Mouse (Mus musculus) adrenal gland, postnatal 36 days (tissue): Measurements from ENCODE around the gene Nipbl. TPM values are rescaled to one million over a fixed set of nuclear protein-coding genes. Genes with fewer than 3 reads are reported as not detected.
A peak's percentile ranks its signal among the peaks of the same experiment; 100 is the strongest.
"Not testable (repeated sequence)": the region's sequence is repeated elsewhere in the genome, so short reads cannot be mapped to it uniquely, and the experiment has no call there.

Experiments used
- DNase-seq, 2 experiments: peaks; one replicate each; pipeline ENCODE4 v3.0.0; 2021; ENCODE audit warnings: mixed read lengths in 1 of 2
- long read RNA-seq, 2 experiments: library from polyadenylated mRNA; stranded (forward); transcript quantifications; one replicate each; pipeline ENCODE4 v2.0.0; 2021; ENCODE audit warnings: borderline sequencing depth in 2 of 2
- total RNA-seq, 2 experiments: library from RNA; stranded (reverse); gene quantifications; 2 replicates each; pipeline ENCODE4 v1.2.3; 2021

The Nipbl gene
- total RNA-seq = 10 to 100 TPM; 48.9 to 50.5 TPM
- long read RNA-seq, experiment 1, partial matches to known transcripts = 7 of 7 reads
- long read RNA-seq, experiment 1, other reads (novel, unspliced or antisense) = 0 of 7 reads
- long read RNA-seq, experiment 2 = 0 reads

DNA sequence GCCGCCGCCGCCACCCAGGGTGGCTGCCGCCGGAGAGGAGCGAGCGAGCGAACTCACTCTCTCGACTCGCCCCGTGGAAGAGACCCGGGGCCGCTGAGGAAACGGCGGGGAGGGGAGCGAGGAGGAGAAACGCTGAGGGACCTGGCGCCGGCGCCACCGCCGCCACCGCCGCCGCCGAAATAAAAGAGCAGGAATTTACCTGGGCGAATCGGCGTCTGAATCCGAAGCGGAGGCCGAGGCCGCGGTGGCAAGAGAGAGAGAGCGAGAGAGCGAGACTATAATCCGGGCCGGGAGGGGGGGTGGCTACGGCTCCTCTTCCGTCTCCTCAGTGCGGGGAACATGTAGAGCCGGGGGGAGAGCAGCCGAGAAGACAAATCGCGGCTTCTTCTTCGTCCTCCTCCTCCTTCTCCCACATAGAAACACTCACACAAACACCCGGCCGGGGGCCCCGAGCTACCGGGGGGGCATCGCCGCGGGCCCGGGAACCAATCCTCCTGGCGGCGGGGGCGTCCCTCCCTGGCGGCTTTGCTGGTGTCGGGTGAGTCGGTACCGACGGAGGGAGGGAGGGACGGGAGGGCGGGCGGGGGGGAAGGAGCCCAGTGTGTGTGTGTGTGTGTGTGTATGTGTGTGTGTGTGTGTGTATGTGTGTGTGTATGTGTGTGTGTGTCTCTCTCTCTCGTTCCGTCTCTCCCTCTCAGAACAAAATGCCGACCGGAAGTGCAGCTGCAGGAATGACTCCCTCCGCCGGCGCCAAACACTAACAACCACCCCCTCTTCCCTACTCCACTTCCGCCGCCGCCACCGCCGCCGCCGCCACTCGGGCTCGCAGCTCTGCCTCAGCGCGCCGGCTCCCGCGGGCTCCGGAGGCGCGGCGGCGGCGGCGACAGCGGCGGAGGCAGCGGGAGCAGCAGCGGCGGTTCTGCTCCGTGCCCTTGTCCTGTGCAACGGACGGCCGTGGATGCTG lies at the start of gene Nipbl:
Gene Nipbl, minus strand, starts transcription at position 538 of the 964 bp plus-strand sequence.
- peak; percentile 94 to 95 for DNase-seq

DNA sequence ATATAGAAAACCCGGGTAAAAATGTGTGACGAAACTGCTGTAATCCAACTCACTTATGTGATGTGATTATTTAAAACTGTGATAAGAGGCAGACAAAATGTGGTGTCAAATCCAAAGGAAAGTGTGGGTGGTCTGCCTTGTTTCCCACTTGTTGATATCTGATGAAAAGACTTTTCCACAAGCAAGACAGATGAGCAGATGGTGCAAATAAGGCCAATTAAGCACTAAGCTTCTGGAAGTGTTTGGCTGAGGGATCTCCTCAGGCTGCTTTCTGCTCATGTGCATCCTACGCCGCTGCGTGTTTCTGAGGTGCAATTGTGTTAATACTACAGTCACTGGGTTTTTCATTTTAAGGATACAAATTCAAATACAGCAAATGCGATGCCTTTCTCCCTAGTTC lies 41.0 kb upstream of the Nipbl start:
- no peak for DNase-seq

DNA sequence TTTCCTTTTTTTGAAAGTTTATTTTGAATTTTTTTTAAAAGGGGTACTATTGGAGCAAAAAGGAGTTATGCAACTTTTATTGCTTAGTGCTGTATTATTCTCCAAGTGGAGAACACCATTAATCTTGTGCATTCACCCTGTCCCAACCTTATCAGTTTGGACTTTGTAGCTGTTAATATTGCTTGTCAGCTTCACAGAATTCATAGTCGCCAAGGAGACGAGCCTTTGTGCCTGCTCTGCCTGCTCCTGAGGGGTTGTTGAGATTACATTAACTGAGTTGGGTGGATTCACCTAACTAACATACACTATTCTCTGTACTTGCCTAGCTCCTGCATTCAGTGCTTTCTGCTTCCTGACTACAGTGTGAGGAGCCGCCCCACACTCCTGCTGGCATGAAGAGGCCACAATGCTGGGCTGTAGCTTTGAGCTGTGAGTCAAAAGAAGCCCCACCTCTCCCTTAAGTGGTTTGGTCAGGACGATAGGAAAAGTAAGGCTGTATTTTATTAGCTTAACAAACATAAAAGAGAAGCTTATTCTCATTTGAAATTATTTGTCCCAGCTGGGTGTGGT lies 24.8 kb upstream of the Nipbl start:
- DNase-seq = no peak

DNA sequence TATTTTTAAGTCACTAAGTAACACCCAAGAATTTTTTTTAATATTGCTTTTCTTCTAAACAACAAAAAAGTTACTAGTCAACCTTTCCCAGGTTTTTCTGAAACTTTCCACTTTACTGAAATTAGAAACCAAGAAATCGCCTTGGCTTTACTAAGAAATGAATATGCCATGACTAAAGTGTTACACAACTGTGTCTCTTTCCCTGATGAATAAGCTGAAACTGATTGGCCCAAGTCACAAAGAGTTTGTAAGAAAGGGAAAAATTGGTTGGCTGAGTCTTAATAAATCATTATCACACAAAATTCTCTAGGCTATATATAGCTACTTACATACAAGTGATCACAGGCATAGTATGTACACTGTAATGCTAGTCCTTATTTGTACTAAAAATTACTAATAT lies 19.3 kb upstream of the Nipbl start:
- no peak for DNase-seq

DNA sequence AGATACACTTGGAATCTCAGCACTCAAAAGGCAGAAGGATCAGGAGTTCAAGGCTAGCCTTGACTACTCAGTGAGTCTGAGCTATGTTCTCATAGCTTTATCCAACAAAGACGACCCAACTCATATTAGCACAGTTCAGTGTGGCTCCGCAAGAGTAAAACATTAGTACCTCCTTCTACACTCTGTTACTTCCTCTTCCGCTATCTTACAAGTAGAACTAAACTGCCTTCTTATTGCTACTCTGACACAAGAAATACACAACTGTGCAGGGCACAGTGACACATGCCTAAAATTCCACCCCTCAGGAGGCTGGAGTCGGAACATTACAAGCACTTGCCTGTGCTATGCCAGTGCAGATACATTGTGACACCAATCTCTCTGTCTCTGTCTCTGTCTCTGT lies 18.5 kb upstream of the Nipbl start:
- no peak for DNase-seq

DNA sequence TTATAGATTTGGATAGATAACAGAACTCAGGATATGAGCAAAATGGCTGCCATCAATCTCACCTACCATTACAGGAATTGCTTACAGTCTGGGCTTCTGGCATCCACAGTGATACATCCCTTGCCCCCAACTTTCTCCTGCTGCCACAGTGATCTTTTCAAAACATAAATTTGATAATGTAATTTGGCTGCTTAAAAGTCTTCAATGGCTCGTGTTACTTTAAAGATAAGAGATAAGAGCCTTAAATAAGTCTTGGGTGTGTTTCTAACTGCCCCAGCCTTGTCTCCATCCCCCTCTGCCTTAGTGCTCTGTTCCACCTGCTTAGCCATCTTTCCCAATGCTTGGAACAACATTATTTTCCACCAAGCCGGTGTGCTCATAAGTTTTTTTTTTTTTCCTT lies 16.6 kb upstream of the Nipbl start:
- no peak for DNase-seq

DNA sequence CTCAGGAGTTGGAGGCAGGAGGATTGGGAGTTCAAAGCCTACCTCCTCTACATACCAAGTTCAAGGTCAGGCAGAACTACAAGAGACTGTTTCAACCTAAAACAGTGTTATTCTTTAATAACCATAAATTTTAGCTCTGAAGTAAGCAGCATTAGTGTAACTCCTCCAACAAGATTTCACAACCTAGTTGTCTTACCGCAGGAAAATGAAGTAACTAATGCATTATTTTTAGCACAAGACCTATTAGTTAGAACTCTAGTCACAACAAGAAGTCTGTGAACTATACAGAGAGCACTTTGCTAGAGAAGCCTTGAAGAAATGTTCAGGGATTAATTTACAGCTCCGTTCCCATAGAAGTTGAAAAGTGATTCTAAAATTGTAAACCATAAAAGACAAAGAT lies 15.7 kb upstream of the Nipbl start:
- no peak for DNase-seq

DNA sequence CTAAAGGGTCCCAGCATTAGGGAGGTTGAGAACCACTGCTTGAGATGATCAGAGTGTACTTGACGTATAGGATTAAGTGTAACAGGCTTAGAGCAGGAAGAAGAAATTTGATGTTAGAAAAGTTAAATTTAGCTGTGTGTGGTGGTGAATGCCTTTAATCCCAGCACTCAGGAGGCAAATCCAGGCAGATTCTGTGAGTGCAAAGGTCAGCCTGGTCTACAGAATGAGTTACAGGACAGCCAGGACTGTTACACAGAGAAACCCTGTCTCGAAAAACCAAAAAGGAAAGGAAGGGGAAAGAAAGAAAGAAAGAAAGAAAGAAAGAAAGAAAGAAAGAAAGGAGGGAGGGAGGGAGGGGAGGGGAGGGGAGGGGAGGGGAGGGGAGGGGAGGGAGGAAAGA lies 12.0 kb upstream of the Nipbl start:
- not testable (repeated sequence) for DNase-seq

DNA sequence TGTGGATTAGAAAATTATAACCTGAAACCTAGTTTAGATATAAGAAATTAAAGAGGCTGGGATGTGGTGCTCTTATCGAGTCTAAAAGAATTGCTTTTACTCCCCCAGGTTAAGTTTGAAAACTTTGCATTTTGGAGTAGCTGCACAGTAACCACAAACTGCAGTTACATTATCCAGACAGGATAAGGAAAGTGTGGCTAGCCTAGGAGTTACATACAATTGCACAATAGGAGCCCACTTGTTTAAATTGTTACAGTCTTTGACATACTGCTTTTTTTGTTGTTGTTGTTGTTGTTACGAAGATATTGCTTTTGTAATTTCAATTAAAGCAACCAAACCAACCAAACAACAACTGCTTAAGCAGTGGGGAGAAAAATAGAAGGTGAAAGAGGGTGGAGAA lies 11.2 kb upstream of the Nipbl start:
- DNase-seq = no peak

DNA sequence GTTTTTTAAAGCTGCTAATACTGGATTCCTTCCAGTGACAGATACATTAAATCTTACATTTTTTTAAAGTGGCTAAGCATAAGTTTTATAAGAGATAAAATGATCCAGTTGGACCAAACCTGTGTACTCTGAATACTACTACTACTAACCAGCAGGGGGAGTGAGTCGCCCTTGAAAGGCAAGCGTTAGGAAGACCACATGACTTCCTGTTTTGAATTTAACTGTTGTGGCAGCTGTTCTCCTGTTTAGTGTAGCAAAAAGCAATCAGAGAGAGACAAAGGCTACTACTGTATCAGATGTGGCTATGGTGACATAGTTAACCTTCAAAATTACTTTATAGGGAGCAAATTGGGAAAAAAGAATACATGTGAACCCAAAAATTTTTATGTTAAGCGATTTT lies 6.8 kb upstream of the Nipbl start:
- peak; percentile 10 to 49 for DNase-seq

DNA sequence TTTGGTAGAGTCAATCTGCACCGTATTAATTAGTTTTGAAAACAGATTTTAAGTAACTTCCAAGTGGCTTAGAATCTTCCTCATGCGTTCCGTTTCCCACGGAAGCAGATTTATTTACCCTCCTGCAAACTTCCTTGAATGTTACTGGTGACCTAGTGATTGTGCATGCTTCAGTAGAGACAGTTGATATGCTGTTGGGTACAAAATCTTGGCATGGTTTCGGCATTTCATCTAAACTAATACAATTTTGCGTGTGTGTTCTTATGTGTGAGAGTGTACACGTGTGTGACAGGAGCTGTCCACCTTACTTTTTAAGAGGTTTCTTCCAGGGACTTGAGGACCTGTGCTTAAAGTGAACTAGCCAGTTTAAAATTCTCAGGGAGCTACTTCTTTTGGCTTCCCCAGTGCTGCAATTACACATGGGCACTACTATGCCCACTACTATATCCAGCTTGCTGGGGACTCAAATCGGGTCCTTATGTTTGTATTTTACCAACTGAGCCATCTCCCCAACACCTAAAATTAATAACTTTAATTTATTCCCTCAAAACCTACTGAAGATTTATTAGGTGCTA lies 3.0 kb upstream of the Nipbl start:
- no peak for DNase-seq

DNA sequence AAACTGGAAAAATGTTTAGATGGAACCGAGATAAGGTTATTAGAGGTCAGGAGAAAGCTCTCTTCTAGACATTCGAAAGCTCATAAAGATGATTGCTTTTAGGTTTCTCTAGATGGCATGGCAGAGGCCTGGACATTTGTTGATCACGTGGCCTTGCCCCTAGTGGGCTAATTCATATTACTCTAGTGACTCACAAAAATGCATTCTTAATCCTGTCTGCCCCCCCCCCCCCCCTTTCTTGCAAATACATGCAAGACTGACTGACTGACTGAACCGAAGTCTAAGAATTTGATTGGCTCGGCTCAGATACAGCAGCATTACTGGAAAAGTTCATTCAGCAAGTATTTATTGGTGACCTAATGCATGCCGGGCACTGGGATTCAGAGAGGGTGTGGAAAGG lies 2.2 kb upstream of the Nipbl start:
- DNase-seq = peak; percentile 34 to 35

DNA sequence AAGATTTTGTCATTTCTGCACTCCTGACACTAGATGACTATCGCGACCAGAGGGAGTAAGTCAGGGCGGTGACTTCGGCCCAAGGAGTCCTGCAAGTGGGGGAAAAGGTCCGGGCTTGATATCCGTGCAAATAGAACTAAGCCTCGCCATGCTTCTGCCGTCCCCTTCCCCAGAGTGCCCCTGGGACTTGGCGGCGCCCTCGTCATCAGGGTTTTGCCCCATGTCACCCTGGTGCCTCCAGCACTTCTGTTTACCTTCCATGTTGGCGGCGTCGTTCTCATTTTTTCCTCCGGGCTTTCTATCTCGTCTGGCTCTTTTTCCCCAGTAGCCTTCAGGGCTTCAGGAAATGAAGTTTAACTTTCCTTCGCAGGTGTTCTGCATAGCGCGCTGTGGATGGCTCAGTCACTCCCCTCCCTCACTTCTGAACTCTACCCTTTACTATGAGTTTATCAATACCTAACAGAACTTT lies 1.7 kb upstream of the Nipbl start:
- DNase-seq = peak; percentile 14 to 42

DNA sequence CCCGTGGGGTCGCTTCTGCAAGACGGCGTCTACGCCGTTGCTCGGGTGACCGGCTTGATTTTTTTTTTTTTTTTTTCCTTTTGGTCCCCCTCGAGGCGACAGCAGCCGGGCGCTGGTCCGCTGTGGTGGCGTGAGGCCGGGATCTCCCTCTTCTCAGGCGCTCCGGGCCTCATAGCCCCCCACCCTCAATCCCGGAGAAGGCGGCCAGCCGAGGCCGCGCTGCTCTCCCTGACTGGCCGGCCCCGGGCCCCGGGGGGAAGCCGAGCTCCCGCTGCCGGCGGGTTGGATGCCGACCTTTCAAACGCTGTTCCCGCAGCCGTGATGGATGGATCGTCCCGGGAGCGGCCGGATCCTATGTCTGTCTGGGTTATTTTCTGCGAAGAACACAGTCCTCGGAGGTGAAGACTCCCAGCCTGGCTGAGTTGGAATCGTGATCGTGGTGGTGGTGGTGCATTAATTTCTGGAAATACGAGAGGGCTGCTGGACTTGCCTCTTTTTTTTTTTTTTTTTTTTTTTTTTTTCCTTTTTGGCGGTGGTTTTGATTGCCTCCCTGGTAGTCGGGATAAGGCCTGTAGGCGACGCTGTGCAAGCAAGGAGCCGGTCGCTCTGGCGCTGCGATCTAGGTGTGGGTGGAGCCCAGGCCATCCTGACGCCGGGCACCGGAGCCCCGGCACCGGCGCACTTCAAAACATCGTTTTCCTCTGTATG lies 781 bp upstream of the Nipbl start:
- peak; percentile 88 to 89 for DNase-seq

DNA sequence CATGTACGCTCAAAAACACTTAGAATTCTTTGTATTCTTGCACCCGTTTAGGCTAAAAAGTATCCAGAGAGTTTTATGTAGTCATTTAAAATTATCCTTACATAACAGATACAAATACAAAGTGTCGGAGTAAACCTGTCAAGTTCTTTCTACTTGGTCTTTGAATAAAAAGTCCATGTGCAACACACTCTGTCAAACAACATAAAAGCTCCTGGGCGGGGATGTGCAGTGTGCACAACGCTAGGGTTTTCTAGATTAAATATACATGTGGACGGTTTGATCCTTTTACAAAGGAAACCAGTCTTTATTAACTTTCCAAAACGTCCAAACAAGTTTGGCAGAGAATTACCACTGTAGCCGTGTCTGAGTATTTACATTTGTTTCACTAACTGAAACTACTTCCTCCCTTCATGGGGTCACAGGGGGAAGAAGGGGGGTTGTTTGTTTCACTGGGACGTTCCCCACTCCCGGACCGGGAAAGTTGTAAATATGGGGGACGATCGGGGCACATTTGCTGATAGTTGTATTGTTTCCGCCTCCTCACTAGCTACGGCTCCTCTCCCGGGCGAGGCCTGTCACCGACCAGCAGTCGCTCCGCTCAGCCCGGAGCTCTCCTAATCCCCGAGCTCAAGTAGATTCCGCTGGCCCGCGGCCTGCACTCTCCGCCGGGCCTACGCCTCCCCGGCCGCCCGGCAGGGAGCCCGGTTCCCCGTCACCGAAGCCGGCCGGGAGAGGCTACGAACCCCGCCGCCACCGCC lies 916 bp downstream of the Nipbl start:
- peak; percentile 74 to 77 for DNase-seq

DNA sequence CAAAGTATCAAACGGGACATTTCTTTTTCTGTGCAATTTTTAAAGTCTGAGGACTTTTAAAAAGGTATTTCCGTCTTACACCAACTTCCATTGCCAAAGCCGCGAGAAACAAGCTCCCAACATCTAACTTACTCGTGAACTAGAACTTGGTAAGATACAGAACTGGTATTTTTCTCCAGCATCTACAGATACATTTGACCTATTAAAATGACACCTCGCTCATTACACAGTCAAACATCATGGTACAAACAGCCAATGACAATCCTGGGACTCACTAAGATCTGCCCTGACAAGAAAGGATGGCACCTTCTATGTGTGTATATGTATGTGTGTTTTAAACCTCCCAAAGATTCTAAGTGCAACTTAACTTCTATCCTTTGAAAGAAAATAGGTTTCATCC lies 1.5 kb downstream of the Nipbl start:
- no peak for DNase-seq

DNA sequence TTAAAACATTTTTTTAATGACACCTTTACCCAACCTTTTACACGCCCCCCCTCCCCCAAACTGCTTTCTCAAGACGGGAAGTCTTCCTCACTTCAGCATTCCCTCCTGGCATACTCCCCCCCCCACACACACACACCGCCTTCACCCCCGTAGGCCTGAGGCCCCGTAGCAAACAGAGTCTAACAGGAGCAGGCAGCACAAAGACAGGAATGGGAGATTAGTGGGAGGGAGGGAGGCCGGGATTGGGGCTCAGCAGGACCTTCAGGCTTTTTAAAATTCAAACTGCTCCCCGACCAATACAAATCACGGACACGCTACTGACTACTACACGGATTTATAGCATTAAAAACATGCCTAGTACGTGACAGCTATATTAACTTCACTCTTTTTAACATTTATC lies 2.1 kb downstream of the Nipbl start:
- DNase-seq = peak; percentile 48 to 57

DNA sequence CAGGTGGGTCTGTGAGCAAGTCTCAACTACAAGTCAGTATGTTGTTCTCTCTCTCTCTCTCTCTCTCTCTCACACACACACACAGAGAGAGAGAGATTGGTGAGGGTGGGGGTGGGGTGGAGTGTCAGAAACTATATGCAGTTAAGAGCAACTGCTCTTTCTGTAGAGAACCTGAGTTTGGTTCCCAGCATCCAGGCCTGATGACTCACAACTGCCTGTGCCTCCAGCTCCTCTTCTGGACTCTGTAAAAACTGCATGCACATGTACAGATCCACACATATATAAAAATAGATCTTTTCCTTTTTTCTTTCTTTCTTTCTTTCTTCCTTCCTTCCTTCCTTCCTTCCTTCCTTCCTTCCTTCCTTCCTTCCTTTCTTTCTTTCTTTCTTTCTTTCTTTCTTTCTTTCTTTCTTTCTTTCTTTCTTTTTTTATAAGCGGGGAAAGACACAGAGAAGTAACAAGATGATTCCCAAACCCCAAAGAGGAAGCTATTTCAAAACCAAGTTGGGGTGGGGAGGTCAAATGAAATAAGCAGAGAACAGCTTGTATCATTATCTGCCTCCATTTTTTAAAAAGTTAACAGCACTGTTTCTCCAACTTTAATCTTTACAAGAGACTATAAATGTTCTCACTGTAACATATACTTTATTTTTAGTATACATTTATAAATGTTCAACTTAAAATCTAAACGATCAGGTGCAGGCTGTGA lies 10.9 kb downstream of the Nipbl start:
- DNase-seq = no peak

DNA sequence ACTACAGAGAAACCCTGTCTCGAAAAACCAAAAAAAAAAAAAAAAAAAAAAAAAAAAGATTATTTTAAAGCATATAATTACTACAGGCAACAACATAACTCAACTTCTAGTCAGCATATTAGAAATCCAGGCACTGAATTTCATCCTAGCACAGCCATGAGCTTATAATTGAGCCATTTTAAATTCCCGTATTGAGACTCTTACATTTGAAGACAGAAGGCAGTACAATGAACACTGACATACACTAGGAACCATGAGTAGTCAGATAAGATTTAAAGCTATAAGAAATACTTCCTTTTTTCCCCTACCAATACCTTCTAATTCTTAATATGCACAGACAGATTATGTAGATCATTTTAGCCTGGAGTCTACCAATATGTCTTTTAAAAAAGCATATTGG lies 11.7 kb downstream of the Nipbl start:
- DNase-seq = no peak

DNA sequence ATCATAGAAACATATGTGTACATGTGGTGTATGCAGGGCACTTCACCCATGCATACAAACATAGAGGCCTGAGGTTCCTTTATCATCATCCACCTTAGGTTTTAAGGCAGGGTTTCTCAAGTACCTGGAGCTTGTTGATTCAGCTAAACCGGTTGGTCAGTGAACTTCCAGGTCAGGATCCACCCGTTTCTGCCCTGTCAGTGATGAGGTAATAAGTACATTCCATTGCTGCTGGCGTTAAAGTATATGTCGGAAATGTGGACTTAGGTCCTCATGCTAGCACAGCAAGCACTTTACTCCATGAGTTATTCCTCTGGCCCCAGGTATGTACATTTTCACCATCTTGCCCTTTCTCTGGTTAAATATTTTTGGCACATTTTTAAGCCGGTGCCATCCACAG lies 14.8 kb downstream of the Nipbl start:
- DNase-seq = no peak

DNA sequence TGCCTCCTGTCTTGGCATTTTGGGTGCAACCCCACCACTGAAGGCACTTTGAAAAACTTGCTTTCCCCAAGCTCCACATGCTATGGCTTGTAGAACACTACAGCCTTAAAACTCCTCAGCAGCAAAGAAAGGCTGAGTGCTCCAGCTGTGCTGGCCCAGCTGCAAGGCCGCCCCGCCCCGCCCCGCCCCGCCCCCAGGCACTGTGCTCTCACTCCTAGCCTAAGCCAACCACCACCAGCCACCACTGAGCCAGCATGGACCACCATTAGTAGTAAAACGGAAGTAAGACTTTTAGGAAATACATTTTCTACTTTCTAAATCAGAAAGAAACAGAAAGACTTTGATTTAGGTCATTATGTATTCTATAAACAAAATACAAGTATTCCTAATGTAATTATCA lies 23.4 kb downstream of the Nipbl start:
- no peak for DNase-seq
